Comparison of ENCODE assay signal across 9 mouse cellular contexts in the genomic region with DNA sequence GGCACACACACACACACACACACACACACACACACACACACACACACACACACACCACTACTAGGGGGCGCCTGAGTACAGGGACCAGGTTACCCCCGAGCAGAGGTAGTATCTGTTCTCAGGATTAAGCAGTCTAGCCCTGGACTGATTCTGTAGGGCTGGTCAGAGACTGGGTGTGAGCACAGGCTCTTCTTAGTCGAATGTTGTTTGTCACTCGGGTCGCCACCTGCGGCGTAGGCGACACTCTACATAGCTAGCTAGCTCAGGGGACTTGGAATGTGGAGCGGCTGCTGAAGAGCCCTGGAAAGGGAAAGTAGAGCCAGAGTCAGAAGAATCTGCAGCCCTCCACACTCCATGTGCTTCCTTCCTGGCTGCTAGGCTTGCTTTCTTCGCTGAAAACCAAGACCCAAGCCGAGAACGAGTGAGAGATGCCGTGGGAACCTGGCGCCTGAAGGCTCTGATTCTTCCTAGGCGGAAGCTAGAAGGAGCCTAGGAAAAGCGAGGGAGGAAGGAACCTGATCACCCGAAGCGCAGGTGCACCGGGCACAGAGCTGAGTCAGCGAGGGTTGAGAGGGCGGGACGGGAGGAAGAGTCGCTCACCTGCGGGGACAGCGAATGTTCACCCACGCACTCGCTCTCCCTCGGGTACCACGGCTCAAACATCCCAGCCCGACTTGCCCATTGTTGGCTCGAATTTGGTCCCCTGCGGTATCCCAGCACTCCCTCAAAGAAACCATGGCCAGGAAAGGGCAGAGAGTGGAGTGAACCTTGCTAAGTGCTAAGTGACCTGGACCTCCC. TPM values are rescaled to one million over a fixed set of nuclear protein-coding genes. Genes with fewer than 3 reads are reported as not detected.
DNase-seq lines count a peak whose midpoint lies in the region; ATAC-seq and TF ChIP-seq lines count a peak whose summit lies in the region.
"Had no signal": no experiment of that assay in that cellular context is flagged by ENCODE, and none has a peak within 500 bp of the region (broad histone marks: within the 10 kb centered on the region; RNA-seq: fewer than 3 reads in every experiment).

No protein-coding gene starts in this region.

- no peaks in the 10 kb centered on the region for H3K9me3 ChIP-seq in forebrain, embryonic 12.5 days
- no peaks in the 10 kb centered on the region for H3K9me3 ChIP-seq in limb, embryonic 10.5 days (replicated peaks)
- no peaks in the 10 kb centered on the region for H3K9me3 ChIP-seq in neural tube, embryonic 12.5 days

- peak overlapping the region; percentile 90 for H3K9ac ChIP-seq in forebrain, embryonic 12.5 days
- H3K9ac ChIP-seq in neural tube, embryonic 12.5 days: peak overlapping the region; percentile 83; the same call in 1 of the 2 replicates

- peak in 1 of 2 experiments; percentile 44 for DNase-seq in layer of hippocampus, adult 2 months (ENCODE audit: low spot score in 2 of 2)
- no peak for DNase-seq in layer of hippocampus, adult 11-12 months (ENCODE audit: low spot score)
- DNase-seq in cerebellum, adult 11-12 months: peak; percentile 69
- peak; percentile 43 for DNase-seq in limb, embryonic 10.5 days (ENCODE audit: low spot score)
- DNase-seq in thymus, postnatal 36 days: no peak
- DNase-seq in adrenal gland, postnatal 25 days: no peak

- H3K27me3 ChIP-seq in forebrain, embryonic 12.5 days: peaks cover 37% of the 10 kb centered on the region
- H3K27me3 ChIP-seq in limb, embryonic 10.5 days (ENCODE audit: low read depth, poor library complexity, severe bottlenecking): peaks cover 84% of the 10 kb centered on the region
- H3K27me3 ChIP-seq in neural tube, embryonic 12.5 days (replicated peaks): peaks cover 55% of the 10 kb centered on the region

- 0 out of 2 replicates have a peak, but pooled peaks have one; percentile 4 for TF ChIP-seq CTCF in layer of hippocampus, adult 2 months (conservative IDR thresholded peaks at IDR 0.05)

- no peak for ATAC-seq in forebrain, embryonic 12.5 days (ENCODE audit: low FRiP score)
- ATAC-seq in neural tube, embryonic 12.5 days (ENCODE audit: low FRiP score, low read depth): no peak

- peak overlapping the region; percentile 95 for H3K4me2 ChIP-seq in forebrain, embryonic 12.5 days
- H3K4me2 ChIP-seq in neural tube, embryonic 12.5 days (replicated peaks): peak overlapping the region; percentile 98

- peak overlapping the region; percentile 97 for H3K27ac ChIP-seq in layer of hippocampus, adult 2 months
- H3K27ac ChIP-seq in forebrain, embryonic 12.5 days: peak overlapping the region; percentile 44; the same call in 1 of the 2 replicates
- no peak overlapping the region for H3K27ac ChIP-seq in limb, embryonic 10.5 days
- no peak overlapping the region for H3K27ac ChIP-seq in neural tube, embryonic 12.5 days

- no peaks in the 10 kb centered on the region for H3K36me3 ChIP-seq in forebrain, embryonic 12.5 days (replicated peaks)
- H3K36me3 ChIP-seq in limb, embryonic 10.5 days: no peaks in the 10 kb centered on the region
- H3K36me3 ChIP-seq in neural tube, embryonic 12.5 days: no peaks in the 10 kb centered on the region

- WGBS in forebrain, embryonic 12.5 days: under 1% methylated on average over 32 of the region's 32 CpGs
- 2% methylated on average over 32 of the region's 32 CpGs for WGBS in limb, embryonic 10.5 days
- WGBS in neural tube, embryonic 12.5 days: 1% methylated on average over 32 of the region's 32 CpGs

- peak overlapping the region; percentile 91 for H3K4me3 ChIP-seq in layer of hippocampus, adult 2 months
- peak overlapping the region; percentile 83 for H3K4me3 ChIP-seq in forebrain, embryonic 12.5 days (replicated peaks)
- peak overlapping the region; percentile 64 for H3K4me3 ChIP-seq in limb, embryonic 10.5 days
- peak overlapping the region; percentile 68 for H3K4me3 ChIP-seq in neural tube, embryonic 12.5 days

- peaks cover 42% of the 10 kb centered on the region for H3K4me1 ChIP-seq in forebrain, embryonic 12.5 days
- peaks cover 30% of the 10 kb centered on the region for H3K4me1 ChIP-seq in limb, embryonic 10.5 days
- peaks cover 31% of the 10 kb centered on the region for H3K4me1 ChIP-seq in neural tube, embryonic 12.5 days

RNA-seq across cellular contexts. Expression of a gene that starts 2.0 kb away (rescaled TPM):
- 10 to 100 TPM; 50.5 to 51.2 TPM for total RNA-seq in layer of hippocampus, adult 2 months (2021)
- 22.1 and 25.3 TPM in 2 replicates for polyA plus RNA-seq in forebrain, embryonic 12.5 days (2016; fragmentation: Nextera tagmentation; extraction: Ambion mirVana)
- 0.60 and 0.70 TPM in 2 replicates for polyA plus RNA-seq in limb, embryonic 10.5 days (2016; fragmentation: Nextera tagmentation; extraction: Ambion mirVana)
- 11.6 and 12.6 TPM in 2 replicates for polyA plus RNA-seq in neural tube, embryonic 12.5 days (2016; fragmentation: Nextera tagmentation; extraction: Ambion mirVana)
- total RNA-seq in adrenal gland, postnatal 25 days (2021): 18.3 and 20.5 TPM in 2 replicates

RNA-seq across cellular contexts. Expression of a gene that starts 41.2 kb away (rescaled TPM):
- total RNA-seq in layer of hippocampus, adult 2 months (2021): not detected
- polyA plus RNA-seq in forebrain, embryonic 12.5 days (2016; fragmentation: Nextera tagmentation; extraction: Ambion mirVana): not detected in 2 replicates
- not detected in 2 replicates for polyA plus RNA-seq in limb, embryonic 10.5 days (2016; fragmentation: Nextera tagmentation; extraction: Ambion mirVana)
- not detected in 2 replicates for polyA plus RNA-seq in neural tube, embryonic 12.5 days (2016; fragmentation: Nextera tagmentation; extraction: Ambion mirVana)
- total RNA-seq in adrenal gland, postnatal 25 days (2021): not detected in 2 replicates
- total RNA-seq: left cerebral cortex, postnatal 14 days had no signal

RNA-seq across cellular contexts. Expression of a gene that starts 55.6 kb away (rescaled TPM):
- total RNA-seq in layer of hippocampus, adult 2 months (2021): 10 to 100 TPM; 22.7 to 28.1 TPM
- polyA plus RNA-seq in forebrain, embryonic 12.5 days (2016; fragmentation: Nextera tagmentation; extraction: Ambion mirVana): 52.3 and 55.9 TPM in 2 replicates
- polyA plus RNA-seq in limb, embryonic 10.5 days (2016; fragmentation: Nextera tagmentation; extraction: Ambion mirVana): 48.8 and 56.2 TPM in 2 replicates
- polyA plus RNA-seq in neural tube, embryonic 12.5 days (2016; fragmentation: Nextera tagmentation; extraction: Ambion mirVana): 50.5 and 57.6 TPM in 2 replicates
- 48.2 and 56.0 TPM in 2 replicates for total RNA-seq in adrenal gland, postnatal 25 days (2021)

Comparison
In these comparisons a context has a peak if more than half of its experiments do, and no peak if none do; other contexts are left out.
1. DNase-seq: peak in cerebellum, adult 11-12 months (single experiment) and limb, embryonic 10.5 days (single experiment); none in layer of hippocampus, adult 11-12 months (single experiment), thymus, postnatal 36 days (0 of 2) and adrenal gland, postnatal 25 days (single experiment).
2. H3K27ac ChIP-seq: peak in layer of hippocampus, adult 2 months (single experiment) and forebrain, embryonic 12.5 days (single experiment); none in limb, embryonic 10.5 days (single experiment) and neural tube, embryonic 12.5 days (single experiment).
3. Peak in every context shown above with its lines, with median percentiles within 50 percentile points of each other: H3K4me3 ChIP-seq.